Mouse (Mus musculus): ENCODE data around the gene Noxred1.

GRCm38 (mm10) chr12:87201694-87202093 lies 36.8 kb downstream of the Noxred1 start:
- TF ChIP-seq CTCF (IDR thresholded peaks at IDR 0.05): no peak
- TF ChIP-seq POLR2A (IDR thresholded peaks at IDR 0.05; ENCODE audit: insufficient read depth, low read depth, low read length): no peak
- TF ChIP-seq EP300 (IDR thresholded peaks at IDR 0.05; ENCODE audit: insufficient read depth, low read depth, low read length): no peak

Measured in heart, adult 2 months (tissue).